Mouse (Mus musculus) stomach, adult 2 months (tissue): Measurements from ENCODE around the gene Ccdc13. TPM values are rescaled to one million over a fixed set of nuclear protein-coding genes. Genes with fewer than 3 reads are reported as not detected.

Source experiments
- polyA plus RNA-seq: library from polyadenylated mRNA; depleted of rRNA; stranded (reverse); fragments of >200 nt; gene quantifications from 2 replicates; pipeline ENCODE4 v1.2.3, GENCODE M21; 2012; rRNA removed

Ccdc13 gene
- polyA plus RNA-seq, result 0.49 TPM in 1 of 2 replicates, not detected in the other

GRCm38 (mm10) chr9:121838829-121839621 lies at the start of gene Ccdc13:
Ccdc13 (minus strand) TSS chr9:121839461.

GRCm38 (mm10) chr9:121858153-121858488 lies 18.9 kb upstream of the Ccdc13 start, which contains the start of gene Higd1a:
Higd1a (minus strand) TSS chr9:121858362.

GRCm38 (mm10) chr9:121791757-121792521 lies 47.3 kb downstream of the Ccdc13 start, which contains the start of gene Hhatl:
Hhatl (minus strand) TSS chr9:121792507.

GRCm38 (mm10) chr9:121777484-121778065 lies 61.7 kb downstream of the Ccdc13 start, which contains the start of gene Klhl40:
Klhl40 (plus strand) TSS chr9:121777607.

GRCm38 (mm10) chr9:121759091-121760081 lies 79.9 kb downstream of the Ccdc13 start, which contains the start of gene Zfp651:
Zfp651 (plus strand) TSS chr9:121759330.

Other genes with a start within 250 kb of the Ccdc13 start
- gene Lyzl4, start 197.4 kb downstream of the Ccdc13 start, polyA plus RNA-seq, result 0.06 TPM in 1 of 2 replicates, not detected in the other
- gene Vipr1, start 196.7 kb downstream of the Ccdc13 start, polyA plus RNA-seq, result 0.67 and 1.1 TPM in 2 replicates
- gene Sec22c, start 134.0 kb downstream of the Ccdc13 start, polyA plus RNA-seq, result 3.5 and 3.7 TPM in 2 replicates
- gene Ss18l2, start 129.1 kb downstream of the Ccdc13 start, polyA plus RNA-seq, result 6.1 and 7.1 TPM in 2 replicates
- 10.8 and 14.6 TPM in 2 replicates for gene Nktr, start 120.3 kb downstream of the Ccdc13 start, polyA plus RNA-seq
- gene Zfp651, start 80.1 kb downstream of the Ccdc13 start, polyA plus RNA-seq, result 23.5 and 24.2 TPM in 2 replicates
- 1.4 and 2.0 TPM in 2 replicates for gene Klhl40, start 61.9 kb downstream of the Ccdc13 start, polyA plus RNA-seq
- 2.0 and 6.0 TPM in 2 replicates for gene Hhatl, start 47.0 kb downstream of the Ccdc13 start, polyA plus RNA-seq
- gene Higd1a, start 18.9 kb upstream of the Ccdc13 start, polyA plus RNA-seq, result 8.6 and 12.6 TPM in 2 replicates
- gene Ackr2, start 58.9 kb upstream of the Ccdc13 start, polyA plus RNA-seq, result 0.63 and 1.2 TPM in 2 replicates
- 0.51 and 0.56 TPM in 2 replicates for gene Cyp8b1, start 76.8 kb upstream of the Ccdc13 start, polyA plus RNA-seq
- gene Fam198a, start 111.5 kb upstream of the Ccdc13 start, polyA plus RNA-seq, result 0.76 and 1.1 TPM in 2 replicates
- 7.2 and 9.6 TPM in 2 replicates for gene Pomgnt2, start 157.6 kb upstream of the Ccdc13 start, polyA plus RNA-seq